Mouse (Mus musculus) kidney, postnatal 4 days (tissue): ENCODE data around the gene Gpr84.
"Not testable (repeated sequence)": the region's sequence is repeated elsewhere in the genome, so short reads cannot be mapped to it uniquely, and the experiment has no call there.

Source experiments
- DNase-seq, 2 experiments: peaks; one replicate each; pipeline ENCODE4 v3.0.0; 2021; ENCODE audit warnings: mixed read lengths in 2 of 2

The Gpr84 gene

GRCm38 (mm10) chr15:103285778-103286417, 24.5 kb downstream of the Gpr84 start:
- DNase-seq, result no peak

- no peak for DNase-seq
Observed at GRCm38 (mm10) chr15:103284647-103285046, 25.8 kb downstream of the Gpr84 start.

- peak; percentile 77 to 79 for DNase-seq
Observed at GRCm38 (mm10) chr15:103284066-103284465, 26.3 kb downstream of the Gpr84 start.

- DNase-seq, result no peak
Observed at GRCm38 (mm10) chr15:103281465-103282205, 28.8 kb downstream of the Gpr84 start.

- DNase-seq, result peak; percentile 62 to 70
Observed at GRCm38 (mm10) chr15:103280817-103281464, 29.5 kb downstream of the Gpr84 start.

GRCm38 (mm10) chr15:103279750-103280149, 30.7 kb downstream of the Gpr84 start:
- DNase-seq, result peak; percentile 68 to 73

GRCm38 (mm10) chr15:103277949-103278348, 32.5 kb downstream of the Gpr84 start:
- DNase-seq, result no peak

GRCm38 (mm10) chr15:103275943-103276342, 34.5 kb downstream of the Gpr84 start:
- not testable (repeated sequence) for DNase-seq

GRCm38 (mm10) chr15:103272419-103273279, 37.8 kb downstream of the Gpr84 start, which contains the start of gene Copz1:
Copz1 (plus strand) TSS chr15:103272714.
- peak; percentile 95 to 97 for DNase-seq

GRCm38 (mm10) chr15:103268903-103269302, 41.5 kb downstream of the Gpr84 start:
- DNase-seq, result no peak

GRCm38 (mm10) chr15:103264794-103265193, 45.6 kb downstream of the Gpr84 start:
- no peak for DNase-seq

- peak; percentile 29 to 35 for DNase-seq
Observed at GRCm38 (mm10) chr15:103259989-103260388, 50.4 kb downstream of the Gpr84 start.

- no peak for DNase-seq
Observed at GRCm38 (mm10) chr15:103259162-103259561, 51.2 kb downstream of the Gpr84 start.
